Mouse (Mus musculus) embryonic fibroblast, embryonic 13.5 days (primary cell): ENCODE results near the gene Olfr715. TPM values are rescaled to one million over a fixed set of nuclear protein-coding genes. Genes with fewer than 3 reads are reported as not detected.
"Not testable (repeated sequence)": the region's sequence is repeated elsewhere in the genome, so short reads cannot be mapped to it uniquely, and the experiment has no call there.

Experiments used
- H3K27ac ChIP-seq: 2 replicates; pipeline ENCODE4 v1.5.1; 2012; ENCODE audit warnings: low read length, control low read depth, inconsistent platforms; ENCODE audit not compliant: insufficient read depth
- H3K4me1 ChIP-seq: 2 replicates; pipeline ENCODE4 v1.6.1; 2011; ENCODE audit warnings: low read length; ENCODE audit not compliant: control insufficient read depth, insufficient read depth
- H3K4me3 ChIP-seq: 2 replicates; pipeline ENCODE4 v1.5.1; 2011; ENCODE audit warnings: mild to moderate bottlenecking, control low read depth, low read length; ENCODE audit not compliant: insufficient read depth
- CTCF ChIP-seq: IDR thresholded peaks from 2 replicates; pipeline ENCODE4 v1.5.1; 2011; ENCODE audit warnings: mild to moderate bottlenecking, control low read depth, low read length, moderate library complexity, borderline replicate concordance; ENCODE audit not compliant: insufficient read depth
- POLR2A ChIP-seq: IDR thresholded peaks from 2 replicates; pipeline ENCODE4 v1.6.1; 2011; ENCODE audit warnings: low read depth, mild to moderate bottlenecking, control low read depth, low read length, moderate library complexity
- polyA plus RNA-seq: library from polyadenylated mRNA; stranded (reverse); fragments of >200 nt; gene quantifications from 2 replicates; pipeline ENCODE4 v1.2.4, GENCODE M21; 2011; ENCODE audit warnings: low read depth; ENCODE audit not compliant: missing spikeins, insufficient read length

Olfr715 gene
- not detected in 2 replicates for polyA plus RNA-seq

DNA sequence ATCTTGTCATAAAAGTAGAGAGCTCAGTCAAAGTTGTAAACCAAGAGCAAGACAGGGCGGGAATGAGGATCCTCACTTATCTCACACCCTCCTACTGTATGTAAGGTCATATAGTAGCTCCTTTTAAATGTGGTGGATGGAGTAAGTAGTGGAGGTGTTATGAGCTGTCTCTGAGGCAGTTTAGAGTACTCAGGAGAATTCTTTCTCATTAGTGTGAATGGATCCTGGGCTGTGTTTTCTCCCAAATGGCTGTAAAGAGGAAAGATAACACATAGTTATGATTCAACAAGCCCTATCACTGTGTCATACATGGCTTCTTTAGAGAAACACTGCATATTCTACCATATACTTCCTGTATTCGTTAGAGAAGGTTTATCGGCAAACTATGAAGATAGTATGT lies at the start of gene Olfr715:
Olfr715 (minus strand) TSS at position 101 of the 400 bp plus-strand sequence.
- H3K27ac ChIP-seq, H3K4me1 ChIP-seq, H3K4me3 ChIP-seq: not testable (repeated sequence)

DNA sequence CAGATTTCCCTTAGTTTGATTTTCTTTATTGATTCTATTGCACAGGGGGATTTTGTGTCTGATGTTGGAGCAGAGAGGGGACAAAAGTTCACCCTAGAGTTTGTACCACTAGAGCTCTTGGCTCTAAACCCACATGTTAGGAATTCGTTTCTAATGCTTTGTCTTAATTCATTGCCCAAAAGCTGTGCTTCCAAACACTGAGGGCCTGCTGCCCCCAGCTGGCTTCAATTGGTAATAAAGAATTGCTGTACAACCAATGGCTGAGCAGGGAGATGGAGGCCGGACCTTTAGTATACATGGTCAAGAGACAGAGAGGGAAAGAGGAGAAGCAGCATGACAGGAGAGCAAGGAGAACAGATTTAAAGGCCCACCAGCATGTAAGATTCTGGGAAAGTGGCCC lies 49.5 kb upstream of the Olfr715 start:
- TF ChIP-seq POLR2A (no peak), CTCF (no peak)
- Histone ChIP-seq H3K27ac (no peak overlapping the region), H3K4me1 (no peaks in the 10 kb centered on the region), H3K4me3 (no peak overlapping the region)

DNA sequence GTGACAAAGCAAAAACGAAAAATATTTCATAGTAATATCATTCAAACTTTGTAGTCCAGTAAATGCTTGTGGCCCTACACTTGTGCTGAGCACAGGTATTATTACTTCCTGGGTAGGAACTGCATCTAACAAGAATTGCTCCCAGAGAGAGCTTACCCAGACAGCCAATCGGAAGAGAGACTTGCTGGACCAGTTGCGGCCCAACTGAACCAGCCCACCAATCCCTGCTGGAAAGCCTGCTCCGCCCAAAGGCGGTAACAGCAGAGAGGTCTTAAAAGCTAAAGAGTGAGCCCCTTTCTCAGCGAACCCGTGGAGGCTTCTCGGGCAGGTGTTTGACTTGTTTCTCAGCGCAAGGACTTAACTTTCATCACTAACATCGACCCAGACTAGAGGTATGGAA lies 35.8 kb upstream of the Olfr715 start, which contains the start of gene Nlrp14:
Nlrp14 (plus strand) TSS at position 301 of the 400 bp plus-strand sequence.
- Histone ChIP-seq H3K4me3 (no peak within 1 kb of the TSS), H3K4me1 (no peaks in the 10 kb centered on the region), H3K27ac (no peak within 1 kb of the TSS)
- TF ChIP-seq POLR2A (no peak), CTCF (no peak)

DNA sequence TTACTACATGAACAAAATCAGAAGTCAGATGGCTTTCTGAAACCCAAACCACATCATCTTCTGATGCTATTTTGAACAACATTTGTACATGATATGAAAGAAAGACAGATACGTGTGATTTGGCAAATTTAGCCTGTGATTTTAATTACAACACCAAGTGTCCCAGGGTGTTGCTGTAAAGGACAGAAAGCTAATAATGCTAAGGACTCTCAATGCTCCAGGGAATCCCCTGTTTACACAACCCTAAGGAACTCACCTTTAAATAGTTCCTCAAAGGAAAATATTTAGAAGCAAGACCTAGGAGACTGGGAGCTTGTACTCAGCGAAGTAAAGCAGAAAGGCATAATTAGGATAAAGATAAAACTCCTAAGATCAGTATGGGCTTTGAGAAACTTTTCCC lies 7.1 kb upstream of the Olfr715 start, which contains the start of gene Olfr716:
Olfr716 (plus strand) TSS at position 301 of the 400 bp plus-strand sequence.
- not testable (repeated sequence) for H3K4me1 ChIP-seq, H3K27ac ChIP-seq, H3K4me3 ChIP-seq

DNA sequence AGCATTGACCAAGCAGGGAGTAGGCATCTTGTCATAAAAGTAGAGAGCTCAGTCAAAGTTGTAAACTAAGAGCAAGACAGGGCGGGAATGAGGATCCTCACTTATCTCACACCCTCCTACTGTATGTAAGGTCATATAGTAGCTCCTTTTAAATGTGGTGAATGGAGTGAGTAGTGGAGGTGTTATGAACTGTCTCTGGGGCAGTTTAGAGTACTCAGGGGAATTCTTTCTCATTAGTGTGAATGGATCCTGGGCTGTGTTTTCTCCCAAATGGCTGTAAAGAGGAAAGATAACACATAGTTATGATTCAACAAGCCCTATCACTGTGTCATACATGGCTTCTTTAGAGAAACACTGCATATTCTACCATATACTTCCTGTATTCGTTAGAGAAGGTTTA lies 20.6 kb downstream of the Olfr715 start, which contains the start of gene Olfr715b:
Olfr715b (minus strand) TSS at position 101 of the 400 bp plus-strand sequence.
- not testable (repeated sequence) for H3K27ac ChIP-seq, H3K4me1 ChIP-seq, H3K4me3 ChIP-seq

DNA sequence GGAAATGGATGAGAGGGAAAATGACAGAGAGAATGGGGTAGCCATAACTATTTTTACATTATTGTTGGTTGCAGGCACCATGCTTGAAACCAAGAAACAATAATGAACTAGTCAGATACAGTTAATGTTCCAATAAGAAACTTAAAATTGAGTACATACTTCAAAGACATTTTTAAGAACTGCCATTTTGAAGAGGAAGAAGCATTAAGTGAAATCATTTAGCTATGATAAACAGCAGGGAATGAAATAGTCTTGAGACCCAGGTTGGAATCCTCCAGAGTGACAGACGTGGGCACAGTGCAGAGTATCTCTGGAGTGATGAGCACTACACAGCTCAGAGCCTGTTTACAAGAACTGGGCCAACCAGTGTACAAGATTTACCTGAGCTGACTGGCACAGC lies 38.0 kb downstream of the Olfr715 start, which contains the start of gene Olfr17:
Olfr17 (plus strand) TSS at position 301 of the 400 bp plus-strand sequence.
- H3K4me1 ChIP-seq = no peaks in the 10 kb centered on the region
- no peak within 1 kb of the TSS for H3K4me3 ChIP-seq

More for the DNA sequence above, 38.0 kb downstream of the Olfr715 start, which contains the start of gene Olfr17:
- TF ChIP-seq POLR2A = no peak
- no peak for TF ChIP-seq CTCF
- H3K27ac ChIP-seq = no peak within 1 kb of the TSS

Other genes with a start within 250 kb of the Olfr715 start
- not detected in 2 replicates for gene Olfr706, start 242.9 kb downstream of the Olfr715 start, polyA plus RNA-seq
- gene Olfr707, start 229.8 kb downstream of the Olfr715 start, polyA plus RNA-seq = not detected in 2 replicates
- not detected in 2 replicates for gene Olfr1532-ps1, start 223.1 kb downstream of the Olfr715 start, polyA plus RNA-seq
- not detected in 2 replicates for gene Olfr709-ps1, start 198.9 kb downstream of the Olfr715 start, polyA plus RNA-seq
- not detected in 2 replicates for gene Olfr710, start 182.8 kb downstream of the Olfr715 start, polyA plus RNA-seq
- gene Olfr6, start 167.1 kb downstream of the Olfr715 start, polyA plus RNA-seq = not detected in 2 replicates
- gene Olfr711, start 155.6 kb downstream of the Olfr715 start, polyA plus RNA-seq = not detected in 2 replicates
- gene Olfr2, start 125.0 kb downstream of the Olfr715 start, polyA plus RNA-seq = not detected in 2 replicates
- gene Olfr713, start 99.9 kb downstream of the Olfr715 start, polyA plus RNA-seq = not detected in 2 replicates
- not detected in 2 replicates for gene Olfr714, start 60.1 kb downstream of the Olfr715 start, polyA plus RNA-seq
- gene Olfr17, start 37.9 kb downstream of the Olfr715 start, polyA plus RNA-seq = not detected in 2 replicates
- not detected in 2 replicates for gene Olfr715b, start 20.7 kb downstream of the Olfr715 start, polyA plus RNA-seq
- gene Olfr716, start 7.2 kb upstream of the Olfr715 start, polyA plus RNA-seq = not detected in 2 replicates
- not detected in 2 replicates for gene Nlrp14, start 35.9 kb upstream of the Olfr715 start, polyA plus RNA-seq
- not detected in 2 replicates for gene Rbmxl2, start 78.4 kb upstream of the Olfr715 start, polyA plus RNA-seq
- gene Syt9, start 239.6 kb upstream of the Olfr715 start, polyA plus RNA-seq = 0.21 TPM in 1 of 2 replicates, not detected in the other